Mouse (Mus musculus) lung, postnatal 0 days (tissue): ENCODE results near the gene Asic2. TPM values are rescaled to one million over a fixed set of nuclear protein-coding genes. Genes with fewer than 3 reads are reported as not detected.
A peak's percentile ranks its signal among the peaks of the same experiment; 100 is the strongest.

Experiments used
- ATAC-seq: fragments of 200-750 bp; cut with Nextera tagmentation; 2 replicates; pipeline ENCODE4 v1.8.0; 2017; ENCODE audit warnings: moderate library complexity
- DNase-seq: peaks from one replicate; pipeline ENCODE4 v3.0.0-alpha.2; 2016; ENCODE audit warnings: low spot score
- H3K27ac ChIP-seq: fragments of 300-500 bp; sonication (generic); 2 replicates; pipeline ENCODE4 v1.5.1; 2014; ENCODE audit warnings: antibody characterized with exemption, mild to moderate bottlenecking, low read length, mixed read lengths
- H3K27me3 ChIP-seq: fragments of 300-500 bp; sonication (generic); replicated peaks from 2 replicates; pipeline ENCODE4 v1.6.1; 2014; ENCODE audit warnings: low read length, mixed read lengths; ENCODE audit not compliant: insufficient read depth
- H3K36me3 ChIP-seq: fragments of 300-500 bp; sonication (generic); 2 replicates; pipeline ENCODE4 v1.6.1; 2014; ENCODE audit warnings: low read length, mixed read lengths; ENCODE audit not compliant: insufficient read depth
- H3K4me1 ChIP-seq: fragments of 300-500 bp; sonication (generic); 2 replicates; pipeline ENCODE4 v1.6.1; 2014; ENCODE audit warnings: antibody characterized with exemption, low read depth, low read length, mixed read lengths; ENCODE audit not compliant: insufficient read depth
- H3K4me2 ChIP-seq: fragments of 300-500 bp; sonication (generic); replicated peaks from 2 replicates; pipeline ENCODE4 v1.6.1; 2014; ENCODE audit warnings: low read depth, mild to moderate bottlenecking, low read length, moderate library complexity, mixed read lengths
- H3K4me3 ChIP-seq: fragments of 300-500 bp; sonication (generic); 2 replicates; pipeline ENCODE4 v1.5.1; 2014; ENCODE audit warnings: low read depth, low read length
- H3K9ac ChIP-seq: fragments of 300-500 bp; sonication (generic); replicated peaks from 2 replicates; pipeline ENCODE4 v1.6.1; 2014; ENCODE audit warnings: low read depth, mild to moderate bottlenecking
- H3K9me3 ChIP-seq: fragments of 300-500 bp; sonication (generic); 2 replicates; pipeline ENCODE4 v1.6.1; 2016; ENCODE audit warnings: low read length, mixed read lengths
- CTCF ChIP-seq: IDR thresholded peaks from 2 replicates; pipeline ENCODE4 v1.5.1; 2016; ENCODE audit warnings: antibody characterized with exemption, mild to moderate bottlenecking
- EP300 ChIP-seq: IDR thresholded peaks from 2 replicates; pipeline ENCODE4 v1.6.1; 2016; ENCODE audit warnings: antibody characterized with exemption, mild to moderate bottlenecking, control low read depth
- WGBS: fragments of 180-500 bp; shearing (Covaris S2); extraction: QIAGEN DNeasy Blood & Tissue Kit; methylation state at CpG from one replicate; pipeline ENCODE4 v1.1.7; 2014; 5-methylcytosine and 5-hydroxymethylcytosine counted together
- polyA plus RNA-seq: library from polyadenylated mRNA; unstranded; fragments of >200 nt; fragmentation: Nextera tagmentation; extraction: Ambion mirVana; gene quantifications from 2 replicates; pipeline ENCODE4 v1.2.1, GENCODE M21; 2015

The Asic2 gene
- polyA plus RNA-seq, 1 experiment from 2014 or later, result 0.06 TPM

- H3K27me3 ChIP-seq, result no peaks in the 10 kb centered on the region
- H3K27ac ChIP-seq, result no peak overlapping the region
- H3K36me3 ChIP-seq, result no peaks in the 10 kb centered on the region
- DNase-seq (peak; percentile 94), ATAC-seq (peak; percentile 87)
- H3K4me3 ChIP-seq, result no peak overlapping the region
- no peaks in the 10 kb centered on the region for H3K9me3 ChIP-seq
- peak; percentile 29; the same call in 1 of the 2 replicates for TF ChIP-seq CTCF
- peak; percentile 62; the same call in 1 of the 2 replicates for TF ChIP-seq EP300
- WGBS, result 28% methylated on average over 12 of the region's 12 CpGs
- 0 out of 2 replicates have a peak overlapping the region, but pooled peaks have one; percentile 14 for H3K4me2 ChIP-seq
- H3K9ac ChIP-seq, result no peak overlapping the region
- no peaks in the 10 kb centered on the region for H3K4me1 ChIP-seq
Observed at GRCm38 (mm10) chr11:82006796-82007423, 38.7 kb upstream of the Asic2 start.

GRCm38 (mm10) chr11:82004810-82005209, 36.6 kb upstream of the Asic2 start:
- 55% methylated on average over 2 of the region's 2 CpGs for WGBS
- Histone ChIP-seq H3K4me1 (no peaks in the 10 kb centered on the region), H3K4me3 (no peak overlapping the region), H3K27ac (no peak overlapping the region), H3K9ac (no peak overlapping the region), H3K36me3 (no peaks in the 10 kb centered on the region), H3K27me3 (no peaks in the 10 kb centered on the region), H3K4me2 (no peak overlapping the region), H3K9me3 (no peaks in the 10 kb centered on the region)
- TF ChIP-seq CTCF, result no peak
- TF ChIP-seq EP300, result no peak
- DNase-seq (peak; percentile 43), ATAC-seq (no peak)

DNA sequence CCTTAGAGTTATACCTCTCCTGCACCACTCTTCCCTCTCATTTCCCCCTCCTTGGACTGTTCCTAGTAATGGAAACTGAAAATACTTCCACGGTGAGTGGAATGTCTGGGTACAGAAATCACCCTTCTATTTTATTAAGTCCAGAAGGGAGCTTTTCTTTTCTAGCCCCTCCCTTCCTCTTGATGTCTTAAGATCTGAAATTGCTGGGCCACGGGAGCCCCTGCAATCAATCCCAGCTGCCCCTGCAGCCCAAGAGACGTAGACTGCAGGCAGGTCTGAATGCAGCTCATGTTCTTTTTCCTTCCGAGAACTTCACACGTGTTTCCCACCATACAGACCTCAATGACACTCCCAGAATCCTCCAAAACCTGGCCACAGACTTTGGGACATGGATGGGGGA, 32.3 kb upstream of the Asic2 start:
- ATAC-seq (no peak), DNase-seq (no peak)
- Histone ChIP-seq H3K27me3 (no peaks in the 10 kb centered on the region), H3K4me2 (no peak overlapping the region), H3K4me1 (no peaks in the 10 kb centered on the region), H3K4me3 (no peak overlapping the region), H3K9ac (no peak overlapping the region), H3K27ac (no peak overlapping the region), H3K36me3 (no peaks in the 10 kb centered on the region), H3K9me3 (no peaks in the 10 kb centered on the region)
- TF ChIP-seq EP300 (no peak), CTCF (no peak)
- WGBS, result 58% methylated on average over 5 of the region's 5 CpGs

- Histone ChIP-seq H3K4me2 (no peak overlapping the region), H3K27me3 (no peaks in the 10 kb centered on the region), H3K4me1 (no peaks in the 10 kb centered on the region), H3K9me3 (no peaks in the 10 kb centered on the region), H3K9ac (no peak overlapping the region), H3K4me3 (no peak overlapping the region), H3K27ac (no peak overlapping the region), H3K36me3 (no peaks in the 10 kb centered on the region)
- TF ChIP-seq CTCF (no peak), EP300 (no peak)
- DNase-seq (no peak), ATAC-seq (no peak)
- WGBS, result 76% methylated on average over 4 of the region's 4 CpGs
Observed at GRCm38 (mm10) chr11:81999469-81999868, 31.2 kb upstream of the Asic2 start.

GRCm38 (mm10) chr11:81998646-81999045, 30.4 kb upstream of the Asic2 start:
- 82% methylated on average over 3 of the region's 3 CpGs for WGBS
- H3K9ac ChIP-seq, result no peak overlapping the region
- H3K4me3 ChIP-seq, result no peak overlapping the region
- no peak overlapping the region for H3K4me2 ChIP-seq
- ATAC-seq (no peak), DNase-seq (no peak)
- TF ChIP-seq CTCF (no peak), EP300 (no peak)
- no peaks in the 10 kb centered on the region for H3K4me1 ChIP-seq
- no peaks in the 10 kb centered on the region for H3K27me3 ChIP-seq
- no peaks in the 10 kb centered on the region for H3K36me3 ChIP-seq
- H3K9me3 ChIP-seq, result no peaks in the 10 kb centered on the region
- H3K27ac ChIP-seq, result no peak overlapping the region

DNA sequence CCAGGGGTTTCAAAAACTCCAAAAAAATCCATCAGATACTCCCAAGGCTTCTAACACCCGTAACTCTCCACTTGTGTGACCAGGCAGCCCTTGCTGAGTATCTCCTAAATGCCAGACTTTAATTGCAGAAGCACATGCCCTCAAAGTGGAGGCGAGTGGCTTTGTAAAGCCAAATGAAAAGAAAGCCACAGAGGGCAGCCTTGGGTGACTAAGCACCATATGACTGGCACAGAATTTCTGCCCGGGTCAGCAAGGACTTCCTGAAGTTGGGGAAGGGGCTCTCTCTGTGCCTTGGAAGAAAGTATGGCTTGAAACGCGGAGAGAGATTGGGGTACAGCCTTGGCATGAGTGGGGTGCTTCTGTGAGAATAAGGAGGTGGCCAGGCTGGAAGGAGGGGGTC, 28.8 kb upstream of the Asic2 start:
- no peak for DNase-seq
- H3K4me2 ChIP-seq, result no peak overlapping the region
- no peak for TF ChIP-seq CTCF
- no peak for TF ChIP-seq EP300
- H3K9ac ChIP-seq, result no peak overlapping the region
- no peak for ATAC-seq
- H3K27ac ChIP-seq, result no peak overlapping the region
- H3K27me3 ChIP-seq, result no peaks in the 10 kb centered on the region
- no peaks in the 10 kb centered on the region for H3K36me3 ChIP-seq
- H3K4me3 ChIP-seq, result no peak overlapping the region
- H3K4me1 ChIP-seq, result no peaks in the 10 kb centered on the region
- WGBS, result 84% methylated on average over 5 of the region's 5 CpGs
- no peaks in the 10 kb centered on the region for H3K9me3 ChIP-seq
